Mouse (Mus musculus) liver, postnatal 0 days (tissue): ENCODE data around the gene Limch1.

ENCODE experiments used
- CTCF ChIP-seq: sonication (generic); IDR thresholded peaks from 2 replicates; pipeline ENCODE4 v1.5.1; 2016; ENCODE audit warnings: antibody characterized with exemption, low read depth
- EP300 ChIP-seq: IDR thresholded peaks from 2 replicates; pipeline ENCODE4 v1.6.1; 2016; ENCODE audit warnings: antibody characterized with exemption, low read depth, mild to moderate bottlenecking

GRCm38 (mm10) chr5:66733556-66733955, 12.1 kb upstream of the Limch1 start:
- no peak for TF ChIP-seq CTCF
- no peak for TF ChIP-seq EP300
